Mouse (Mus musculus) embryonic facial prominence, embryonic 10.5 days (tissue): ENCODE results near the gene Dnajc30. TPM values are rescaled to one million over a fixed set of nuclear protein-coding genes. Genes with fewer than 3 reads are reported as not detected.
A peak's percentile ranks its signal among the peaks of the same experiment; 100 is the strongest.

Experiments
- DNase-seq: peaks from one replicate; pipeline ENCODE4 v3.0.0-alpha.2; 2017; ENCODE audit warnings: low spot score
- H3K27ac ChIP-seq: fragments of 300-500 bp; sonication (generic); replicated peaks from 2 replicates; pipeline ENCODE4 v1.5.1; 2016; ENCODE audit warnings: mild to moderate bottlenecking
- H3K27me3 ChIP-seq: fragments of 300-500 bp; sonication (generic); replicated peaks from 2 replicates; pipeline ENCODE4 v1.6.1; 2016; ENCODE audit warnings: low read depth, mild to moderate bottlenecking; ENCODE audit not compliant: poor library complexity, severe bottlenecking
- H3K36me3 ChIP-seq: fragments of 300-500 bp; sonication (generic); replicated peaks from 2 replicates; pipeline ENCODE4 v1.6.1; 2016; ENCODE audit warnings: mild to moderate bottlenecking, moderate library complexity
- H3K4me1 ChIP-seq: fragments of 300-500 bp; sonication (generic); 2 replicates; pipeline ENCODE4 v1.6.1; 2016
- H3K4me3 ChIP-seq: fragments of 300-500 bp; sonication (generic); 2 replicates; pipeline ENCODE4 v1.5.1; 2016; ENCODE audit warnings: mild to moderate bottlenecking, moderate library complexity
- H3K9me3 ChIP-seq: fragments of 300-500 bp; sonication (generic); 2 replicates; pipeline ENCODE4 v1.6.1; 2016; ENCODE audit warnings: mild to moderate bottlenecking
- WGBS: fragments of 180-500 bp; shearing (Covaris S2); methylation state at CpG from one replicate; pipeline ENCODE4 v1.1.7; 2016; 5-methylcytosine and 5-hydroxymethylcytosine counted together
- polyA plus RNA-seq: library from polyadenylated mRNA; unstranded; fragments of >200 nt; fragmentation: Nextera tagmentation; extraction: Ambion mirVana; gene quantifications from 2 replicates; pipeline ENCODE4 v1.2.1, GENCODE M21; 2016

Dnajc30 gene
- polyA plus RNA-seq, 1 experiment from 2014 or later, result 27.4 TPM

GRCm38 (mm10) chr5:135066008-135066407, 2.0 kb downstream of the Dnajc30 start:
- no peak overlapping the region for H3K27ac ChIP-seq
- 96% methylated on average over 3 of the region's 3 CpGs for WGBS
- H3K9me3 ChIP-seq, result peaks cover 8% of the 10 kb centered on the region; the same call in 1 of the 2 replicates
- H3K4me1 ChIP-seq, result peaks cover 24% of the 10 kb centered on the region
- no peak for DNase-seq
- H3K36me3 ChIP-seq, result peaks cover 52% of the 10 kb centered on the region
- H3K4me3 ChIP-seq, result 0 out of 2 replicates have a peak overlapping the region, but pooled peaks have one; percentile 0
- H3K27me3 ChIP-seq, result no peaks in the 10 kb centered on the region

GRCm38 (mm10) chr5:135070448-135070847, 6.4 kb downstream of the Dnajc30 start:
- Histone ChIP-seq H3K9me3 (peaks cover 8% of the 10 kb centered on the region; the same call in 1 of the 2 replicates), H3K36me3 (peaks cover 72% of the 10 kb centered on the region), H3K4me1 (peaks cover 27% of the 10 kb centered on the region), H3K27ac (no peak overlapping the region), H3K4me3 (no peak overlapping the region), H3K27me3 (no peaks in the 10 kb centered on the region)
- DNase-seq, result no peak
- WGBS, result 90% methylated on average over 3 of the region's 3 CpGs

GRCm38 (mm10) chr5:135072061-135072460, 8.1 kb downstream of the Dnajc30 start:
- Histone ChIP-seq H3K9me3 (peaks cover 8% of the 10 kb centered on the region; the same call in 1 of the 2 replicates), H3K27me3 (no peaks in the 10 kb centered on the region), H3K36me3 (peaks cover 67% of the 10 kb centered on the region), H3K4me3 (no peak overlapping the region), H3K27ac (no peak overlapping the region), H3K4me1 (peaks cover 32% of the 10 kb centered on the region)
- no peak for DNase-seq
- 92% methylated on average over 2 of the region's 2 CpGs for WGBS

GRCm38 (mm10) chr5:135072720-135073119, 8.7 kb downstream of the Dnajc30 start:
- H3K4me1 ChIP-seq, result peaks cover 36% of the 10 kb centered on the region
- no peak overlapping the region for H3K27ac ChIP-seq
- no peaks in the 10 kb centered on the region for H3K27me3 ChIP-seq
- no peak for DNase-seq
- peak overlapping the region; percentile 34; the same call in 1 of the 2 replicates for H3K4me3 ChIP-seq
- peaks cover 60% of the 10 kb centered on the region for H3K36me3 ChIP-seq
- 59% methylated on average over 6 of the region's 6 CpGs for WGBS
- peaks cover 8% of the 10 kb centered on the region; the same call in 1 of the 2 replicates for H3K9me3 ChIP-seq

- Histone ChIP-seq H3K27ac (peak overlapping the region; percentile 72), H3K4me1 (peaks cover 40% of the 10 kb centered on the region), H3K4me3 (peak overlapping the region; percentile 34), H3K27me3 (no peaks in the 10 kb centered on the region), H3K9me3 (peaks cover under 1% of the 10 kb centered on the region; the same call in 1 of the 2 replicates), H3K36me3 (peaks cover 52% of the 10 kb centered on the region)
- peak; percentile 21 for DNase-seq
- WGBS, result 22% methylated on average over 26 of the region's 26 CpGs
These were observed 9.5 kb downstream of the Dnajc30 start for GRCm38 (mm10) chr5:135073349-135074150.

GRCm38 (mm10) chr5:135075655-135076054, 11.7 kb downstream of the Dnajc30 start:
- Histone ChIP-seq H3K4me1 (peaks cover 42% of the 10 kb centered on the region), H3K27me3 (peaks cover 9% of the 10 kb centered on the region; the same call in 1 of the 2 replicates), H3K36me3 (peaks cover 49% of the 10 kb centered on the region), H3K27ac (no peak overlapping the region), H3K4me3 (no peak overlapping the region), H3K9me3 (no peaks in the 10 kb centered on the region)
- 67% methylated on average over 4 of the region's 4 CpGs for WGBS
- no peak for DNase-seq

GRCm38 (mm10) chr5:135076368-135076767, 12.4 kb downstream of the Dnajc30 start:
- peak overlapping the region; percentile 97 for H3K27ac ChIP-seq
- DNase-seq, result no peak
- H3K4me3 ChIP-seq, result peak overlapping the region; percentile 92
- H3K27me3 ChIP-seq, result peaks cover 9% of the 10 kb centered on the region; the same call in 1 of the 2 replicates
- H3K4me1 ChIP-seq, result peaks cover 42% of the 10 kb centered on the region
- H3K36me3 ChIP-seq, result peaks cover 47% of the 10 kb centered on the region
- 88% methylated on average over 14 of the region's 14 CpGs for WGBS
- H3K9me3 ChIP-seq, result no peaks in the 10 kb centered on the region

GRCm38 (mm10) chr5:135076931-135077505, 13.0 kb downstream of the Dnajc30 start:
- 28% methylated on average over 14 of the region's 14 CpGs for WGBS
- H3K27me3 ChIP-seq, result peaks cover 9% of the 10 kb centered on the region; the same call in 1 of the 2 replicates
- H3K9me3 ChIP-seq, result no peaks in the 10 kb centered on the region
- peak overlapping the region; percentile 92 for H3K4me3 ChIP-seq
- H3K4me1 ChIP-seq, result peaks cover 42% of the 10 kb centered on the region
- peak overlapping the region; percentile 97 for H3K27ac ChIP-seq
- peaks cover 44% of the 10 kb centered on the region for H3K36me3 ChIP-seq
- DNase-seq, result peak; percentile 65

- H3K27ac ChIP-seq, result peak within 1 kb of the TSS; percentile 97
- WGBS, result 2% methylated on average over 82 of the region's 83 CpGs
- DNase-seq, result peak; percentile 95
- H3K4me1 ChIP-seq, result peaks cover 39% of the 10 kb centered on the region
- peaks cover 36% of the 10 kb centered on the region for H3K36me3 ChIP-seq
- H3K4me3 ChIP-seq, result peak within 1 kb of the TSS; percentile 92
- peaks cover 9% of the 10 kb centered on the region; the same call in 1 of the 2 replicates for H3K27me3 ChIP-seq
- H3K9me3 ChIP-seq, result no peaks in the 10 kb centered on the region
These were observed 13.8 kb downstream of the Dnajc30 start, which contains the start of gene Vps37d for GRCm38 (mm10) chr5:135077564-135078481. Gene Vps37d (minus strand): TSS chr5:135078266.

- Histone ChIP-seq H3K4me1 (peaks cover 32% of the 10 kb centered on the region), H3K4me3 (peak overlapping the region; percentile 92), H3K36me3 (peaks cover 29% of the 10 kb centered on the region), H3K9me3 (no peaks in the 10 kb centered on the region), H3K27me3 (peaks cover 9% of the 10 kb centered on the region; the same call in 1 of the 2 replicates), H3K27ac (peak overlapping the region; percentile 97)
- DNase-seq, result no peak
- 2% methylated on average over 11 of the region's 11 CpGs for whole genome bisulfite sequencing
These were observed 14.4 kb downstream of the Dnajc30 start for GRCm38 (mm10) chr5:135078482-135078810.

GRCm38 (mm10) chr5:135079578-135079977, 15.6 kb downstream of the Dnajc30 start:
- H3K4me1 ChIP-seq, result peaks cover 22% of the 10 kb centered on the region
- H3K27me3 ChIP-seq, result peaks cover 9% of the 10 kb centered on the region; the same call in 1 of the 2 replicates
- H3K4me3 ChIP-seq, result no peak overlapping the region
- H3K9me3 ChIP-seq, result no peaks in the 10 kb centered on the region
- no peak overlapping the region for H3K27ac ChIP-seq
- 94% methylated on average over 2 of the region's 2 CpGs for WGBS
- H3K36me3 ChIP-seq, result peaks cover 19% of the 10 kb centered on the region
- DNase-seq, result no peak

- H3K4me1 ChIP-seq, result peaks cover 22% of the 10 kb centered on the region
- DNase-seq, result no peak
- H3K9me3 ChIP-seq, result no peaks in the 10 kb centered on the region
- H3K4me3 ChIP-seq, result no peak overlapping the region
- peaks cover 10% of the 10 kb centered on the region for H3K36me3 ChIP-seq
- H3K27ac ChIP-seq, result no peak overlapping the region
- H3K27me3 ChIP-seq, result peaks cover 11% of the 10 kb centered on the region; the same call in 1 of the 2 replicates
- 89% methylated on average over 5 of the region's 5 CpGs for WGBS
These were observed 16.5 kb downstream of the Dnajc30 start for GRCm38 (mm10) chr5:135080539-135080938.
